Mouse (Mus musculus) E14TG2a.4 (cell line): ENCODE results near the gene Map4.
A peak's percentile ranks its signal among the peaks of the same experiment; 100 is the strongest.

Experiments
- H3K27me3 ChIP-seq: 2 replicates; pipeline ENCODE4 v1.6.1; 2014; ENCODE audit warnings: low read length, control low read depth; ENCODE audit not compliant: insufficient read depth
- H3K36me3 ChIP-seq: 2 replicates; pipeline ENCODE4 v1.6.1; 2014; ENCODE audit warnings: low read length, control low read depth; ENCODE audit not compliant: insufficient read depth
- H3K4me1 ChIP-seq: replicated peaks from 2 replicates; pipeline ENCODE4 v1.6.1; 2014; ENCODE audit warnings: low read depth, low read length, control low read depth
- H3K4me3 ChIP-seq: replicated peaks from 2 replicates; pipeline ENCODE4 v1.5.1; 2014; ENCODE audit warnings: mild to moderate bottlenecking, low read length
- H3K9me3 ChIP-seq: 2 replicates; pipeline ENCODE4 v1.6.1; 2014; ENCODE audit warnings: low read length, control low read depth
- CTCF ChIP-seq: conservative IDR thresholded peaks from 2 replicates; pipeline ENCODE4 v1.5.1; 2014; ENCODE audit warnings: low read length
- NANOG ChIP-seq: IDR thresholded peaks from 2 replicates; pipeline ENCODE4 v1.6.1; 2014; ENCODE audit warnings: borderline replicate concordance, low read length, mixed read lengths
- POU5F1 ChIP-seq: IDR thresholded peaks from 2 replicates; pipeline ENCODE4 v1.6.1; 2014; ENCODE audit warnings: low read length, borderline replicate concordance

Map4 gene

DNA sequence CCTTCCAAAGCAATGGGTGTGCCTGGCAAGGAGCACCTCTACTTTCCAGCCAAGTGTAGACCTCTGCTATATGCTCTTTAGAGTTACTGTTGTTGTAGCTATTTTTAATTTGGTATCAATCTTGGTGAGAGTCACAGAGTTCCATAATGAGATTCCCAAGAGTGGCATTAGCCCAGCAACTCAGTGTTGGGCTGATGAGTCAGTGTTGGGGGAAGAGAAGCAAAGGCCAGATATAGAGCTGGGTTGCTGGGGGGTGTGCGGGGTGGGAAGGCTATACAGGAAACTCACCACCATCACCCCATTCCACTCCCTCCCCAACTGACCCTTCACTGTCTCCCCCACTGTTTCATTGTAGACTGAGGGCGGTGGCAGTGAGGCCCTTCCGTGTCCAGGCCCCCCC lies 149.8 kb downstream of the Map4 start:
- no peaks in the 10 kb centered on the region for H3K27me3 ChIP-seq
- no peak overlapping the region for H3K4me3 ChIP-seq
- peaks cover 96% of the 10 kb centered on the region for H3K36me3 ChIP-seq
- no peak for TF ChIP-seq NANOG
- TF ChIP-seq CTCF, result no peak
- TF ChIP-seq POU5F1, result no peak
- peaks cover 43% of the 10 kb centered on the region for H3K4me1 ChIP-seq
- no peaks in the 10 kb centered on the region for H3K9me3 ChIP-seq

DNA sequence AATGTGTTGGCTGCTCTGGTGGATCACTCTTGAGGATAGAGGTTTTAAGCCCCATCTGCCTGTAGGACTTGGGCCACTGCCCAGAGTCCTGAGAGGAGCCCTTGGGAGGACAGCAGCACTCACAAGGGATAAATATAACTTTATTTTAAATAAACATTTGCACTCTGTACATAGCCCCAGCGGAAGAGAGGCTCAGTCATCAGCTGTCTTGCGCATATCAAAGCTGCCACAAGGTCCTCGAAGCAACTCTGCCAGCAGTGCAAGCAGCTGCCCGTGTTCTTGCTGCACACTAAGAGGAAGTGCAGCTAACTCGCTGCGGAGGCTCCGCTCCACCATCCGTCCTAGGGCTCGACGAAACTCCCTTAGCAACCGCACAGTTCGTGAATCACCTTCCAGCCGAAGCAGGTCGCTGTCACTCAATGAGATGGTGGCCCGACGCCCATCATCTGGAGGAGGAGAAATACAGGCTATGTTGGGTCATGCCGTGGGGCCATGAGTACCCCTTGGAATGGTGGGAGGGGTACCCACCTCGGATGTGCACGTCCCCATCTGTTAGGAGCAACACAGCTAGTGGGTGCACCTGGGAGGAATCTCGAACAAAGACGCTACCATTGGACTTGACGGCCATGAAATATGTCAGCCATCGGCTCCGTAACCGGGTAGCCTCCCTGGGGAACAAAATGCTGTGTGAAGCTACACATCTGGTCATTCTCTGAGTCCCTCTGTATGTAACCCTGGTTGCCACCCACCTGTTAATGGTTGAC lies 153.1 kb downstream of the Map4 start:
- Histone ChIP-seq H3K4me3 (no peak overlapping the region), H3K36me3 (peaks cover 100% of the 10 kb centered on the region), H3K27me3 (no peaks in the 10 kb centered on the region), H3K9me3 (no peaks in the 10 kb centered on the region), H3K4me1 (peaks cover 61% of the 10 kb centered on the region)
- TF ChIP-seq POU5F1, result no peak
- no peak for TF ChIP-seq CTCF
- no peak for TF ChIP-seq NANOG

- Histone ChIP-seq H3K9me3 (no peaks in the 10 kb centered on the region), H3K4me3 (no peak overlapping the region), H3K36me3 (peaks cover 100% of the 10 kb centered on the region), H3K4me1 (peaks cover 60% of the 10 kb centered on the region), H3K27me3 (no peaks in the 10 kb centered on the region)
- TF ChIP-seq CTCF, result no peak
- no peak for TF ChIP-seq NANOG
- no peak for TF ChIP-seq POU5F1
Measured at GRCm38 (mm10) chr9:110085693-110086092, 154.4 kb downstream of the Map4 start.

DNA sequence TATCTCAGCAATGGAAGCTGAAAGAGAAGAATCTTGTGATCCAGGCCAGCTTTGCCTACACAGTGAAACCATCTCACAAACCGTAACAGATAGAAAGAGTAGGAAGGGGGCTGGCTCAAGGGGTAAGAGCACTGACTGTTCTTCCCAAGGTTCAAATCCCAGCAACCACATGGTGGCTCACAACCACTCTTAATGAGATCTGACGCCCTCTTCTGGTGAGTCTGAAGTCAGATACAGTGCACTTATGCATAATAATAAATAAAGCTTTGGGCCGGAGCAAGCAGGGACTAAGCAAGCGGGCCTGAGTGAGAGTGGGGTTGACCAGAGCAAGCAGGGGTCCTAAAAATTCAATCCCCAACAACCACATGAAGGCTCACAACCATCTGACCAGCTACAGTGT lies 162.0 kb downstream of the Map4 start:
- Histone ChIP-seq H3K36me3 (peaks cover 100% of the 10 kb centered on the region), H3K9me3 (no peaks in the 10 kb centered on the region), H3K27me3 (no peaks in the 10 kb centered on the region), H3K4me3 (no peak overlapping the region), H3K4me1 (peaks cover 16% of the 10 kb centered on the region)
- TF ChIP-seq NANOG (no peak), CTCF (no peak; the same call in 1 of the 2 replicates), POU5F1 (no peak)

DNA sequence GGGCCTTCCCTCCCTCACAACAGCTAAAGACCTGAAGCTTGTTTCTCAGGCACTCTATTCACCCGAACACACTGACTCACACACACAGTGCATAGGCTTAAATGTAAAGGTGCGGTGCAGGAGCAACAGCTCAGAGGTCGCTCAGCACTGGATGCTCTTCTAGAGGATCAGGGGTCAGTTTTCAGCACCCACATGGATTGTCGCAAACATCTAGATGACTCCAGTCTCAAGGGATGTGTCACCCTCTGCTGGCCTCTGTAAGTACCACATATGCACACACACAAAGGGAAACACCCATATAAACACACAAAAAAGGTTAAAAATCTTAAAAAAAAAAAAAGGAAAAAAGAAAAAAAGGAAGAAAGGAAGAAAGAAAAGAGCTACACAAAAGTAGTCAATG lies 163.5 kb downstream of the Map4 start:
- TF ChIP-seq NANOG (no peak), CTCF (peak; percentile 27)
- Histone ChIP-seq H3K9me3 (no peaks in the 10 kb centered on the region), H3K4me3 (no peak overlapping the region), H3K27me3 (no peaks in the 10 kb centered on the region), H3K4me1 (peaks cover 27% of the 10 kb centered on the region), H3K36me3 (peaks cover 99% of the 10 kb centered on the region)

DNA sequence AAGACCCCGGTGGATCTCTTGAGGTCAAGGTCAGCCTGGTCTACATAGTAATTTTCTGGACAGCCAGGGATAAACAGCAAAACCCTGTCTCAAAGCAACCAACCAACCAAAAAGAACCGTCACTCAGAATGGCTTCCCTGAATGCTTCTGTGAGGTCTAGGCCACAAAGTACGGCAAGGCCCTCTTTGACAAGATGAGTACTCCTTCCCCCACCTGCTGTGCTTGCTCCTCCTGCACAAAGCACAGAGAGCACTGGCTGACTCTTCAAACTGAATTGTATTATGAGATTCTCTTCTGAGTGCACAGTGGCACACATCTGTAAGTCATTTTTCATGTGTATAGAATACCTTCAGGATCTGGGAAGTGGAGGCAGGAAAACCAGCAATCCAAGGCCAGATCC lies 166.5 kb downstream of the Map4 start:
- TF ChIP-seq CTCF (no peak), NANOG (peak; percentile 83; the same call in 1 of the 2 replicates), POU5F1 (no peak)
- H3K36me3 ChIP-seq, result peaks cover 83% of the 10 kb centered on the region

GRCm38 (mm10) chr9:110100627-110101600 lies 169.7 kb downstream of the Map4 start:
- peaks cover 32% of the 10 kb centered on the region for H3K4me1 ChIP-seq
- no peaks in the 10 kb centered on the region for H3K27me3 ChIP-seq
- peak overlapping the region; percentile 99 for H3K4me3 ChIP-seq
- H3K9me3 ChIP-seq, result no peaks in the 10 kb centered on the region
- no peak for TF ChIP-seq NANOG
- TF ChIP-seq CTCF, result peak; percentile 84
- H3K36me3 ChIP-seq, result peaks cover 80% of the 10 kb centered on the region

More for the DNA sequence above, 166.5 kb downstream of the Map4 start:
- Histone ChIP-seq H3K4me1 (peaks cover 32% of the 10 kb centered on the region), H3K27me3 (no peaks in the 10 kb centered on the region), H3K4me3 (no peak overlapping the region), H3K9me3 (no peaks in the 10 kb centered on the region)

GRCm38 (mm10) chr9:110116353-110116976 lies 185.2 kb downstream of the Map4 start:
- Histone ChIP-seq H3K4me3 (peak overlapping the region; percentile 97), H3K36me3 (peaks cover 54% of the 10 kb centered on the region), H3K9me3 (no peaks in the 10 kb centered on the region), H3K27me3 (no peaks in the 10 kb centered on the region), H3K4me1 (peaks cover 47% of the 10 kb centered on the region)
- TF ChIP-seq NANOG, result no peak
- TF ChIP-seq POU5F1, result no peak
- no peak for TF ChIP-seq CTCF
